Mouse (Mus musculus) intestine, postnatal 0 days (tissue): ENCODE data around the gene Prpf18. TPM values are rescaled to one million over a fixed set of nuclear protein-coding genes. Genes with fewer than 3 reads are reported as not detected.

Experiments used
- ATAC-seq: fragments of 200-750 bp; cut with Nextera tagmentation; 2 replicates; pipeline ENCODE4 v1.8.0; 2017; ENCODE audit warnings: mild to moderate bottlenecking, moderate TSS enrichment, moderate library complexity
- H3K27ac ChIP-seq: fragments of 300-500 bp; sonication (generic); 2 replicates; pipeline ENCODE4 v1.5.1; 2014; ENCODE audit warnings: mild to moderate bottlenecking, low read depth, low read length, moderate library complexity
- H3K27me3 ChIP-seq: fragments of 300-500 bp; sonication (generic); replicated peaks from 2 replicates; pipeline ENCODE4 v1.6.1; 2014; ENCODE audit warnings: low read length, mixed read lengths; ENCODE audit not compliant: control insufficient read depth, insufficient read depth
- H3K36me3 ChIP-seq: fragments of 300-500 bp; sonication (generic); 2 replicates; pipeline ENCODE4 v1.6.1; 2014; ENCODE audit warnings: mild to moderate bottlenecking, moderate library complexity; ENCODE audit not compliant: control insufficient read depth, insufficient read depth
- H3K4me1 ChIP-seq: fragments of 300-500 bp; sonication (generic); replicated peaks from 2 replicates; pipeline ENCODE4 v1.6.1; 2014; ENCODE audit warnings: antibody characterized with exemption, low read length, mixed read lengths; ENCODE audit not compliant: control insufficient read depth, insufficient read depth
- H3K4me2 ChIP-seq: fragments of 300-500 bp; sonication (generic); replicated peaks from 2 replicates; pipeline ENCODE4 v1.6.1; 2014; ENCODE audit warnings: low read depth, mild to moderate bottlenecking, moderate library complexity
- H3K4me3 ChIP-seq: fragments of 300-500 bp; sonication (generic); 2 replicates; pipeline ENCODE4 v1.5.1; 2014; ENCODE audit warnings: low read depth, low read length
- H3K9ac ChIP-seq: fragments of 300-500 bp; sonication (generic); 2 replicates; pipeline ENCODE4 v1.6.1; 2014; ENCODE audit warnings: mild to moderate bottlenecking, low read depth, low read length
- H3K9me3 ChIP-seq: fragments of 300-500 bp; sonication (generic); 2 replicates; pipeline ENCODE4 v1.6.1; 2016; ENCODE audit warnings: mixed run types; ENCODE audit not compliant: control insufficient read depth
- CTCF ChIP-seq: sonication (generic); IDR thresholded peaks from 2 replicates; pipeline ENCODE4 v1.5.1; 2016; ENCODE audit warnings: low read depth, mild to moderate bottlenecking, control low read depth, antibody characterized with exemption, moderate library complexity
- WGBS: fragments of 180-500 bp; shearing (Covaris S2); extraction: QIAGEN DNeasy Blood & Tissue Kit; methylation state at CpG from one replicate; pipeline ENCODE4 v1.1.7; 2014; 5-methylcytosine and 5-hydroxymethylcytosine counted together
- polyA plus RNA-seq: library from polyadenylated mRNA; unstranded; fragments of >200 nt; fragmentation: Nextera tagmentation; extraction: Ambion mirVana; gene quantifications from 2 replicates; pipeline ENCODE4 v1.2.1, GENCODE M21; 2015

Prpf18 gene
- polyA plus RNA-seq, 1 experiment from 2014 or later = 13.0 TPM

DNA sequence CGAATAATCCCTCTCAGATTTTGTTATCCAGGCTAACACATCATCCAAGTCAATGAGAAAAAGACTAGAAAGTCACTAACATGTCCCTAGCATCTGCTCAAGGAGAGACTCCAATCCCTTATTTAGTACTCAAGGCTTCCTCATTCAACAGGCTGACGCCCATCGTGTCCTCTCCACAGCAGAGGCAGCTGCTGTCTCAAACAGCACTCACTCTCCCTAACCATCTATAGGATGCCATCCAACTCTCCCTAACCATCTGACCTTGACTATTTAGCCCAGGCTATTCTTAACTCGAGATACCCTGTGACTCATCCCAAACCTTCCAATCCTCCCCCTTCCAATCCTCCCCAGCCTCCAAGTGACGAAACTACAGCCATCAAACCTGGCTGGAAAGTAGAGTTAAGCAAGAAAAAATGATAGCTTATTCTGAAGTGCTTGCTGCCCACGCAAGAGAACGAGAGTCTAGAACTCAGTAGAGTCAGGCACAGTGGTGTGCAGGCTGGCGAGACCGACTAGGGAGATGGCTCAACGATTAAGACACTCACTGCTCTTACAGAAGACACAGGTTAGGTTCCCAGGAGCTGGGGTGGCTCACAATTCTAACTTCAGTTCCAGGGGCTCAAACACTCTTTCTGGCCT lies 21.6 kb downstream of the Prpf18 start:
- no peak overlapping the region for H3K27ac ChIP-seq
- H3K4me3 ChIP-seq = no peak overlapping the region
- WGBS = 93% methylated on average over 10 of the region's 10 CpGs
- H3K4me1 ChIP-seq = no peaks in the 10 kb centered on the region
- TF ChIP-seq CTCF = no peak
- H3K9ac ChIP-seq = no peak overlapping the region
- peaks cover 38% of the 10 kb centered on the region for H3K36me3 ChIP-seq
- no peaks in the 10 kb centered on the region for H3K27me3 ChIP-seq
- no peak for ATAC-seq
- H3K9me3 ChIP-seq = no peaks in the 10 kb centered on the region
- H3K4me2 ChIP-seq = no peak overlapping the region

GRCm38 (mm10) chr2:4629470-4629869 lies 22.4 kb downstream of the Prpf18 start:
- peaks cover 32% of the 10 kb centered on the region for H3K36me3 ChIP-seq
- no peak overlapping the region for H3K4me3 ChIP-seq
- 89% methylated on average over 11 of the region's 11 CpGs for WGBS
- no peaks in the 10 kb centered on the region for H3K9me3 ChIP-seq
- no peak overlapping the region for H3K4me2 ChIP-seq
- H3K9ac ChIP-seq = no peak overlapping the region
- no peaks in the 10 kb centered on the region for H3K27me3 ChIP-seq
- TF ChIP-seq CTCF = no peak
- ATAC-seq = no peak
- H3K4me1 ChIP-seq = no peaks in the 10 kb centered on the region
- no peak overlapping the region for H3K27ac ChIP-seq

DNA sequence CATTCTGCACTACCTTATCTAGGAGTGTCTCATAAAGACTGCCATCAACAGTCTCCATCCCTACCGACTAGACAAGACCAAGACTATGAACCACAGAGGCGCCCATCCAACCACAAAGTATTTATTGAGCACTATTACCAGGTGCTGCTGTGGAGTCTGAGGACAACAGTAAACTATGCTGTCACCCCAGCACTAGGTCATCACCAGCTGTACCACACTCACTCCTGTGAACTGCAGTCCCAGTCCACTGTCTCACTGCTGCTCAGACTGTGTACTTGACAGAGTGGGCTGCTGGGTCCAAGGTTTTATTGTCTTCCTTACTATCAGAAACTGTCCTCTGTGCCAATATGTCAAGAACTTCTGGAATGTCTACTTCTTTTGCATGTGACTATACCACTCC lies 23.0 kb downstream of the Prpf18 start:
- TF ChIP-seq CTCF = no peak
- WGBS = 86% methylated on average over 2 of the region's 2 CpGs
- no peak for ATAC-seq
- H3K4me3 ChIP-seq = no peak overlapping the region
- H3K9ac ChIP-seq = no peak overlapping the region
- H3K4me2 ChIP-seq = no peak overlapping the region
- no peaks in the 10 kb centered on the region for H3K4me1 ChIP-seq
- no peaks in the 10 kb centered on the region for H3K9me3 ChIP-seq
- peaks cover 26% of the 10 kb centered on the region for H3K36me3 ChIP-seq
- no peak overlapping the region for H3K27ac ChIP-seq
- no peaks in the 10 kb centered on the region for H3K27me3 ChIP-seq

GRCm38 (mm10) chr2:4626911-4627310 lies 25.0 kb downstream of the Prpf18 start:
- no peak for TF ChIP-seq CTCF
- H3K9me3 ChIP-seq = no peaks in the 10 kb centered on the region
- H3K36me3 ChIP-seq = peaks cover 18% of the 10 kb centered on the region
- ATAC-seq = no peak
- no peak overlapping the region for H3K4me3 ChIP-seq
- H3K27ac ChIP-seq = no peak overlapping the region
- H3K4me1 ChIP-seq = no peaks in the 10 kb centered on the region
- 82% methylated on average over 3 of the region's 3 CpGs for WGBS
- H3K27me3 ChIP-seq = no peaks in the 10 kb centered on the region
- H3K4me2 ChIP-seq = no peak overlapping the region
- no peak overlapping the region for H3K9ac ChIP-seq

- H3K4me3 ChIP-seq = no peak overlapping the region
- no peaks in the 10 kb centered on the region for H3K4me1 ChIP-seq
- no peak overlapping the region for H3K4me2 ChIP-seq
- H3K9me3 ChIP-seq = no peaks in the 10 kb centered on the region
- WGBS = 64% methylated on average over 3 of the region's 3 CpGs
- H3K27me3 ChIP-seq = no peaks in the 10 kb centered on the region
- H3K36me3 ChIP-seq = peaks cover 11% of the 10 kb centered on the region
- no peak for TF ChIP-seq CTCF
- H3K9ac ChIP-seq = no peak overlapping the region
- no peak for ATAC-seq
- H3K27ac ChIP-seq = no peak overlapping the region
These were observed 30.4 kb downstream of the Prpf18 start for GRCm38 (mm10) chr2:4621471-4621985.

- 74% methylated on average over 12 of the region's 12 CpGs for WGBS
- H3K4me2 ChIP-seq = no peak overlapping the region
These were observed 31.1 kb downstream of the Prpf18 start for GRCm38 (mm10) chr2:4620640-4621401.

More at GRCm38 (mm10) chr2:4620640-4621401, 31.1 kb downstream of the Prpf18 start:
- H3K27ac ChIP-seq = no peak overlapping the region
- H3K9ac ChIP-seq = no peak overlapping the region
- ATAC-seq = no peak
- H3K27me3 ChIP-seq = no peaks in the 10 kb centered on the region
- H3K4me3 ChIP-seq = no peak overlapping the region
- TF ChIP-seq CTCF = no peak
- peaks cover 11% of the 10 kb centered on the region for H3K36me3 ChIP-seq
- no peaks in the 10 kb centered on the region for H3K4me1 ChIP-seq
- H3K9me3 ChIP-seq = no peaks in the 10 kb centered on the region
